Mouse (Mus musculus) cerebellum, adult 9-11 months (tissue): ENCODE results near the gene Nav3.

ENCODE experiments used
- DNase-seq: peaks from one replicate; pipeline ENCODE4 v3.0.0; 2022

Gene Nav3

DNA sequence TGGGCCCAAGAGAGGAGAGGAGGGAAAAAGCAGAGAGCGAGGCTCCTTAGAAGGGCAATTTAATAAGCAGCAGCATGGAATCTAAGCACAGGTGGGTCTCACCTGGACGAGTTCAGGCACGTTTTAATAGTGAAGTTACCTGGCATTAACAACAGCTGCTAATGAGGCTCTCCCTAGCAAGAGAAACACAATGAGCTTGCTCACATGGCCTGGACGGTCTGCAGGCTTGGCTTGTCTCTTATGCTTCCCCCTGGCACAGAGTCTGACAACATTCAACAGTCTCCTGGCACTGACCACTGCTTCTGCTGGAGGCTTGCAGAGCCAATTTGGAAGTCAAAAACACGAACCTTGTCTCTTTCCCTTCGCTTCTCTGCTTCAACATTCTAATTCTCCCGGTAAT, 804.5 kb downstream of the Nav3 start:
- peak; percentile 81 for DNase-seq

DNA sequence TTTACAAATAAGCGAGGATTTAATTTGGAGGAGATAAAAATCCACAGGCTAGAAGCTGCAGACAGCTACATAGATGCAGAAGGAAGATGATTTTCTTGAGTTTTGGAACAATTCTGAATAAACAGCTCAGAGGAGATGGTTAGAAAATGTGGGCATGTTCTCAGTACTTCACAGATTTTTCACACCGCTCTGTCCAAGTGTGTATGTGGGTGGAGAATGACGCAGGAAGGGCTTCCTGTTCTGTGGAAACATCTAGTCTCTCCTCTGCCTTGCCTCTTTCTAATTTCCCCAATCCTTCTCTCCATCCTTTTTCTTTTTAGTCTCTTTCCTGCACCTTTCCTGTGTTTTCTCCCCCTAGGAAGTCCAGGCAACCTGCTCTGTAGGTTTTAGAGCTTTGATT, 812.4 kb downstream of the Nav3 start:
- no peak for DNase-seq

GRCm38 (mm10) chr10:109641806-109642205, 814.2 kb downstream of the Nav3 start:
- no peak for DNase-seq

DNA sequence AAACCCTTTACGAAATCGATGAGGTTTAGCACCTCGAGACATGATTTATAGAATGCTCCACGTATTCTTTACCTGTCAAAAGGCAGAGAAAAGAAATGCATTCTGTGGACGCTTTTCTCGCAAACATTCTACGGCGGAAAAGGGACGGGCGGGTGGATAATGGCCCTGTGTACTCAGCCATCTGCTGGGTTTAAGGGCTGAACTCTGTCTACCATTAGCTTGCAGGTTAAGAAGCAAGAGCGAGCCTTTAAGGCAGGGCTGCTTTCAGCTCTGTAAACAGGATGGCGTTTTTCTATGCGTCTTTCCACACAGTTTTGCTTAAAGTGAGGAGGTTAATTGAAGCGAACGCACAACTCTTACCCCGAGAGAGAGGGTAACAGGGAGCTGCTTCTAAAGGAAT, 818.3 kb downstream of the Nav3 start:
- no peak for DNase-seq
